Mouse (Mus musculus): ENCODE measurements around the gene Acot12. TPM values are rescaled to one million over a fixed set of nuclear protein-coding genes. Genes with fewer than 3 reads are reported as not detected.
A peak's percentile ranks its signal among the peaks of the same experiment; 100 is the strongest.

Acot12 gene
- polyA plus RNA-seq (2014; fragmentation: Nextera tagmentation; extraction: Ambion mirVana): 0.30 TPM in 1 of 2 replicates, not detected in the other

DNA sequence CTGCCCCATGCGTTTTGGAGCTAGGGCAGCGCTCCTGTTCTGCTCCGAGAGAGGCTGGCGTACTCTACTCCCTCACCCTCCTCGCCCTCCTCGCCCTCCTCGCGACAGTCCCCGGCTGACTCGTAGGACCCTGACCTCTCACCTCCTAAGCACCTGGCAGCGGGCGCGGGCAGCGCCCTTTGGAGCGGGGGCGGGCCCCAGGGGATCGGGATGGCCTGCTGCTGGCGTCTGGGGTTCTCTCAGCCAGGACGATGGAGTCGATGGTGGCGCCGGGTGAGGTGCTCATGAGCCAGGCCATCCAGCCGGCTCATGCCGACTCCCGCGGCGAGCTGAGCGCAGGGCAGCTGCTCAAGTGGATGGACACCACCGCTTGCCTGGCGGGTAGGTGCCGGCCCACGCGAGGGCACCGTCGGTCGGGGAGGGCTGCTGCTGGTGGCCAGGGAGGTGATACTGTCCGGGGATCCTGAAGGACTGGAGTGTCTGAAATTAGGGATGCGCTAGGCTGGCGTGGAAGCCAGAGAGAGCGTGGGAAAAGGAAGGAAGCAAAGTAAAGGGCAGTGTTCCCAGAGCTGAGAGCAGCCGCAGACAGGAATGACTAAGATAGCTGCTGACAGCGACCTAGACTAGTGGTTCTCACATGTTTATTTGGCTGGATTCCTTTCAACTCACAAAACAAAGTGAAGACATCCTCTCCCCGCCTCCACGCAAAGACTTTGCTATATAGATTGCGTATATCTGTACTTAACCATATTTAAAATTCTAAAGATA lies at the start of gene Acot12:
Gene Acot12, plus strand, starts transcription at position 233 of the 768 bp plus-strand sequence.
- H3K27me3 ChIP-seq (ENCODE audit: control insufficient read depth, insufficient read depth, low read length): no peaks in the 10 kb centered on the region
- H3K9me3 ChIP-seq (ENCODE audit: control insufficient read depth, low read length): no peaks in the 10 kb centered on the region
- ATAC-seq (ENCODE audit: insufficient number of reproducible peaks, insufficient read depth, low FRiP score, low read depth): no peak
- peak within 1 kb of the TSS; percentile 61 for H3K9ac ChIP-seq (ENCODE audit: low read length)
- peak within 1 kb of the TSS; percentile 27 to 45 for H3K4me3 ChIP-seq (ENCODE audit: control insufficient read depth in 1 of 2, insufficient read depth in 1 of 2, low read depth in 1 of 2, low read length in 2 of 2)
- H3K4me1 ChIP-seq (ENCODE audit: control insufficient read depth in 2 of 2, insufficient read depth in 2 of 2, low read length in 2 of 2): no peaks in the 10 kb centered on the region; a peak in 1 of 4 replicates
- H3K4me2 ChIP-seq (ENCODE audit: low read length): peak within 1 kb of the TSS; percentile 89
- H3K36me3 ChIP-seq (ENCODE audit: control insufficient read depth, insufficient read depth, low read length): no peaks in the 10 kb centered on the region
- no peak within 1 kb of the TSS for H3K27ac ChIP-seq (replicated peaks in 1 of 2; ENCODE audit: control insufficient read depth in 1 of 2, insufficient read depth in 1 of 2, low read depth in 2 of 2, low read length in 2 of 2)
- 6% methylated on average over 45 of the region's 45 CpGs for WGBS

DNA sequence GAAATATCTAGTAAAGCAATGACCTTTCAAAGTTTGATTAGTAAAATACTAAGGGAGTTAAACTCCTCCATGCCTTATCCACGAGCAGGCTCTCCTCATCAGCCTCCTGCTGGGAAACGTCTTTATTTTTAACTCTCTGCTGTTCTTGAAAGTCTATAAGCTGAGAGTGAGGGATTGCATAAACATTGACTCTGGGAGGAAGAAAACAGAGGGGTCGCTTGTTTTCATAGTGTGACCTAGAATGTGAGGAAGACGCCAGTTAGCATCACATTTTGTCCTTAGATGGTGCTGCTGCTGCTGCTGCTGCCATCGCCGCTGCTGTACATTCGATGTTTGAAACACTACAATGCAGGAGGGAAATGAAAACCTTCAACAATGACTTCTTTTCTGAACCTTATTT lies 47.7 kb upstream of the Acot12 start:
- no peaks in the 10 kb centered on the region for H3K27me3 ChIP-seq (ENCODE audit: control insufficient read depth, insufficient read depth, low read length)
- no peak overlapping the region for H3K4me2 ChIP-seq (ENCODE audit: low read length)
- no peak for ATAC-seq (ENCODE audit: insufficient number of reproducible peaks, insufficient read depth, low FRiP score, low read depth)
- no peak overlapping the region; the same call in 1 of the 2 replicates for H3K9ac ChIP-seq (ENCODE audit: low read length)
- no peak overlapping the region for H3K4me3 ChIP-seq (ENCODE audit: control insufficient read depth in 1 of 2, insufficient read depth in 1 of 2, low read depth in 1 of 2, low read length in 2 of 2)
- H3K9me3 ChIP-seq (ENCODE audit: control insufficient read depth, low read length): no peaks in the 10 kb centered on the region
- H3K36me3 ChIP-seq (ENCODE audit: control insufficient read depth, insufficient read depth, low read length): peaks cover 22% of the 10 kb centered on the region
- peaks cover 6 to 21% of the 10 kb centered on the region in 2 experiments; a peak in 3 of 4 replicates for H3K4me1 ChIP-seq (ENCODE audit: control insufficient read depth in 2 of 2, insufficient read depth in 2 of 2, low read length in 2 of 2)
- H3K27ac ChIP-seq (replicated peaks in 1 of 2; ENCODE audit: control insufficient read depth in 1 of 2, insufficient read depth in 1 of 2, low read depth in 2 of 2, low read length in 2 of 2): peak overlapping the region in 1 of 2 experiments; percentile 11; a peak in 1 of 4 replicates
- 46% methylated on average over 7 of the region's 7 CpGs for WGBS

DNA sequence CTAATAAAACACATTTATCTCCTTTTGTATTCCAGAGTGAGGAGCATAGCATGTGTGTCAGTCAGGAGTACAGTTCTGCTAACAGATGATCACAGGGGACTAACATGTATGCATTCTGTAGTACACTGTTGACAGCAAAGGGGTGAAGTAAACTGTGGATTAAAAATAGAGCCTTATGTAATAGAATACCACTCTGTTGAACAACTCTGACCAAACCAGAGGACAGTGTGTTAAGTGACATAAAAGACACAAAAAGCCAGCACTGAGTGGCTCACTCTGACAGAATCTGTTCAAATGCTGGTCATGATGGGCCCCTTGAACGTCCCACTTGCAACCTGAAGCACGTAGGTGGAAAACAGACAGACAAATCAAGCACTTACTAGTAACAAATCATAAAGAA lies 45.9 kb upstream of the Acot12 start:
- no peak overlapping the region for H3K9ac ChIP-seq (ENCODE audit: low read length)
- 43% methylated on average over 2 of the region's 2 CpGs for WGBS
- H3K36me3 ChIP-seq (ENCODE audit: control insufficient read depth, insufficient read depth, low read length): peaks cover 20% of the 10 kb centered on the region
- H3K27me3 ChIP-seq (ENCODE audit: control insufficient read depth, insufficient read depth, low read length): no peaks in the 10 kb centered on the region
- H3K9me3 ChIP-seq (ENCODE audit: control insufficient read depth, low read length): no peaks in the 10 kb centered on the region
- ATAC-seq (ENCODE audit: insufficient number of reproducible peaks, insufficient read depth, low FRiP score, low read depth): no peak
- no peak overlapping the region for H3K4me2 ChIP-seq (ENCODE audit: low read length)
- H3K27ac ChIP-seq (replicated peaks in 1 of 2; ENCODE audit: control insufficient read depth in 1 of 2, insufficient read depth in 1 of 2, low read depth in 2 of 2, low read length in 2 of 2): peak overlapping the region; percentile 21 to 51; a peak in 3 of 4 replicates
- peaks cover 6 to 21% of the 10 kb centered on the region in 2 experiments; a peak in 3 of 4 replicates for H3K4me1 ChIP-seq (ENCODE audit: control insufficient read depth in 2 of 2, insufficient read depth in 2 of 2, low read length in 2 of 2)
- no peak overlapping the region for H3K4me3 ChIP-seq (ENCODE audit: control insufficient read depth in 1 of 2, insufficient read depth in 1 of 2, low read depth in 1 of 2, low read length in 2 of 2)

DNA sequence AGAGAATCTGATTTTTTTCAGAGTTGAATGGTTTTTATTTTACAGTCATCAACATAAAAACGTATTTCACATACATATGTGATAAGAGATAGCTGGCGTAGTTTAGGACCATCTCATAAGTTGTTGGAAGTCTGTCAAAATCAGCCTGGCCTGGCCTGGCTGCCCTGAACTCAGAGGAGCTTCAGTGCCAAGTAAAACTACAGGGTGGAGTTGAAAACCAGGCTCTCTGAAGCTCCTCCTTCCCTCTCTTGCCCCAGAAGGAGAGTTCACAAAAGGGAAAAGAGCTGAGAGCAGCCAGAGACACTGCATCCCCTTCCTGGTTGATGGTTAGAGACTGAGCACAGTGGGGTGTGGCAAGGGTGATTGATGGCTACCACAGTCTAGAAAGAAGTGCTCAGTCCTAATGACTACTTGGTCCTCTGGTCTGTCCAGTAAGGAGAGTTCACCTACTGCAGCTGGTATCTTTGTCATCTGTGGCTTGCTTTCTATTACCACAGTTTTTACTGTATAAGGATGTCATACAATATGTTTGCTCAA lies 45.1 kb upstream of the Acot12 start:
- no peak; the same call in 1 of the 2 replicates for ATAC-seq (ENCODE audit: insufficient number of reproducible peaks, insufficient read depth, low FRiP score, low read depth)
- 51% methylated on average over 2 of the region's 2 CpGs for WGBS
- peaks cover 6 to 21% of the 10 kb centered on the region in 2 experiments; a peak in 3 of 4 replicates for H3K4me1 ChIP-seq (ENCODE audit: control insufficient read depth in 2 of 2, insufficient read depth in 2 of 2, low read length in 2 of 2)

DNA sequence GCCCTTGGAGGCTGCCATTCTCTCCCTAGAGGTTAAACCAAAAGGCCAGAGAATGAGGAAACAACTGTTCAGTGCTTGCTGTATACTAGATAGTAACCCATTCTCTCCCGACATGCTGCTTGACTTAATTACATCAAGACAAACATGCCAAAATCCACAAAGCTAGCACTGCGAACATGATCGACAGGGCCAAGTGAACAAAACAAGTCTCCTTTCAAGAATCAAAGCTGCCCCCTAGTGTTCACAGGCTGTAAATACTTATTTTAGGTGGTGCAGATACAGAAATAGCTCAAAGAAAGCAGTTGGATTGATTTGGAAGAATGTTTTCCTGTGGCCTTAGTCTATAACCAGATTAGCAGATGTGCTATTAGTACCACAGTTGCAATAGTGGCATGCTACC lies 44.3 kb upstream of the Acot12 start:
- H3K4me3 ChIP-seq (ENCODE audit: control insufficient read depth in 1 of 2, insufficient read depth in 1 of 2, low read depth in 1 of 2, low read length in 2 of 2): no peak overlapping the region
- ATAC-seq (ENCODE audit: insufficient number of reproducible peaks, insufficient read depth, low FRiP score, low read depth): no peak
- H3K9ac ChIP-seq (ENCODE audit: low read length): no peak overlapping the region
- H3K9me3 ChIP-seq (ENCODE audit: control insufficient read depth, low read length): no peaks in the 10 kb centered on the region
- no peak overlapping the region for H3K4me2 ChIP-seq (ENCODE audit: low read length)
- no peak overlapping the region for H3K27ac ChIP-seq (replicated peaks in 1 of 2; ENCODE audit: control insufficient read depth in 1 of 2, insufficient read depth in 1 of 2, low read depth in 2 of 2, low read length in 2 of 2)
- peaks cover 18% of the 10 kb centered on the region for H3K36me3 ChIP-seq (ENCODE audit: control insufficient read depth, insufficient read depth, low read length)
- 28% methylated on average over 3 of the region's 3 CpGs for WGBS
- peaks cover 6 to 21% of the 10 kb centered on the region in 2 experiments; a peak in 3 of 4 replicates for H3K4me1 ChIP-seq (ENCODE audit: control insufficient read depth in 2 of 2, insufficient read depth in 2 of 2, low read length in 2 of 2)
- no peaks in the 10 kb centered on the region for H3K27me3 ChIP-seq (ENCODE audit: control insufficient read depth, insufficient read depth, low read length)

More for the DNA sequence above, 45.1 kb upstream of the Acot12 start:
- Histone ChIP-seq H3K4me2 (ENCODE audit: low read length) (no peak overlapping the region), H3K9ac (ENCODE audit: low read length) (no peak overlapping the region), H3K4me3 (ENCODE audit: control insufficient read depth in 1 of 2, insufficient read depth in 1 of 2, low read depth in 1 of 2, low read length in 2 of 2) (no peak overlapping the region), H3K27ac (replicated peaks in 1 of 2; ENCODE audit: control insufficient read depth in 1 of 2, insufficient read depth in 1 of 2, low read depth in 2 of 2, low read length in 2 of 2) (peak overlapping the region; percentile 21 to 51), H3K27me3 (ENCODE audit: control insufficient read depth, insufficient read depth, low read length) (no peaks in the 10 kb centered on the region), H3K9me3 (ENCODE audit: control insufficient read depth, low read length) (no peaks in the 10 kb centered on the region), H3K36me3 (ENCODE audit: control insufficient read depth, insufficient read depth, low read length) (peaks cover 19% of the 10 kb centered on the region)

DNA sequence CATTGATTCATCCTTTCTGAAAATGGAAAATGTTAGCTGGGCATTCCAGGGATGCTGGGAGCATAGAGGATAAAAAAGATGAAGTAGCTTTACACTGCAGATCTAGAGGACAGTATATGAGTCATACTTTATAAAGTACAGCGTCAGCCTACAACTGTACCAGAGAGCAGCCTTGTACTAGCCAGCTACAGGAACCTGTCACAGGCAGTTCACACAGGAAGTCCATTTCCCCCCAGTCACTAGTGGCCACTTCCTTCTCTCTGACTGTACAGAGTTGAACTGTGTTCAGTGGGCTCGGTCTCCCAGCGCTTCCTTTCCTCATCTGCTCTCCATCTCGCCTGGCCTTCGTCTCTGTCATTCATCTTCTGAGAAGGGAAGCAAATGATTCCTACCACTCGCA lies 39.0 kb upstream of the Acot12 start:
- WGBS: 47% methylated on average over 6 of the region's 6 CpGs
- H3K4me3 ChIP-seq (ENCODE audit: control insufficient read depth in 1 of 2, insufficient read depth in 1 of 2, low read depth in 1 of 2, low read length in 2 of 2): no peak overlapping the region
- peaks cover 18% of the 10 kb centered on the region for H3K36me3 ChIP-seq (ENCODE audit: control insufficient read depth, insufficient read depth, low read length)
- no peaks in the 10 kb centered on the region for H3K4me1 ChIP-seq (ENCODE audit: control insufficient read depth in 2 of 2, insufficient read depth in 2 of 2, low read length in 2 of 2)
- H3K9me3 ChIP-seq (ENCODE audit: control insufficient read depth, low read length): no peaks in the 10 kb centered on the region
- H3K9ac ChIP-seq (ENCODE audit: low read length): no peak overlapping the region
- no peaks in the 10 kb centered on the region for H3K27me3 ChIP-seq (ENCODE audit: control insufficient read depth, insufficient read depth, low read length)
- H3K27ac ChIP-seq (replicated peaks in 1 of 2; ENCODE audit: control insufficient read depth in 1 of 2, insufficient read depth in 1 of 2, low read depth in 2 of 2, low read length in 2 of 2): no peak overlapping the region
- ATAC-seq (ENCODE audit: insufficient number of reproducible peaks, insufficient read depth, low FRiP score, low read depth): no peak
- no peak overlapping the region for H3K4me2 ChIP-seq (ENCODE audit: low read length)

DNA sequence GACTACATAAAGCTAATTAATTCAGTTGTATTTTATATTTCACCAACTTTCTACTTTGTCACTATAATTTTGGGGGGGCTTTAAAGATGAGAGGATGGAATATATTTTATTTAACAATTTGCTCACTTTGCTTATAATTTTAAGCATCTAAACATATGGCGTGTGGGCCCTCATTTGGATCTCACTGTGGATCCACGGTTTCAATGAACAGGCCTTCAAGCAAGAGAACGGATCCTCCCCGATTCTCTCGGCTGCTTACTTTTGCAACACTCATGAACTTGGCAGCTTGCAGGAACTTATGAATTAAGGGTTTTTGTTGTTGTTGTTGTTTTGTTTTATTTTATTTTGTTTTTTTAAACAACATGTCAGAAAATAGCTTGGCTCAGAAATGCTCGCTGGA lies 21.8 kb upstream of the Acot12 start:
- ATAC-seq (ENCODE audit: insufficient number of reproducible peaks, insufficient read depth, low FRiP score, low read depth): no peak
- no peaks in the 10 kb centered on the region for H3K9me3 ChIP-seq (ENCODE audit: control insufficient read depth, low read length)
- H3K4me2 ChIP-seq (ENCODE audit: low read length): no peak overlapping the region
- WGBS: 91% methylated on average over 6 of the region's 6 CpGs
- no peaks in the 10 kb centered on the region for H3K27me3 ChIP-seq (ENCODE audit: control insufficient read depth, insufficient read depth, low read length)
- no peaks in the 10 kb centered on the region for H3K4me1 ChIP-seq (ENCODE audit: control insufficient read depth in 2 of 2, insufficient read depth in 2 of 2, low read length in 2 of 2)
- H3K4me3 ChIP-seq (ENCODE audit: control insufficient read depth in 1 of 2, insufficient read depth in 1 of 2, low read depth in 1 of 2, low read length in 2 of 2): no peak overlapping the region
- H3K36me3 ChIP-seq (ENCODE audit: control insufficient read depth, insufficient read depth, low read length): no peaks in the 10 kb centered on the region
- no peak overlapping the region for H3K9ac ChIP-seq (ENCODE audit: low read length)
- H3K27ac ChIP-seq (replicated peaks in 1 of 2; ENCODE audit: control insufficient read depth in 1 of 2, insufficient read depth in 1 of 2, low read depth in 2 of 2, low read length in 2 of 2): no peak overlapping the region

Measured in heart, embryonic 14.5 days (tissue).